Mouse (Mus musculus): ENCODE measurements at regions not wholly inside any gene's neighbourhood (a gene's known extent, or its start where the extent isn't known, plus 50 kb on each side); places are given as distances from the start of the nearest gene placed in this dataset.

DNA sequence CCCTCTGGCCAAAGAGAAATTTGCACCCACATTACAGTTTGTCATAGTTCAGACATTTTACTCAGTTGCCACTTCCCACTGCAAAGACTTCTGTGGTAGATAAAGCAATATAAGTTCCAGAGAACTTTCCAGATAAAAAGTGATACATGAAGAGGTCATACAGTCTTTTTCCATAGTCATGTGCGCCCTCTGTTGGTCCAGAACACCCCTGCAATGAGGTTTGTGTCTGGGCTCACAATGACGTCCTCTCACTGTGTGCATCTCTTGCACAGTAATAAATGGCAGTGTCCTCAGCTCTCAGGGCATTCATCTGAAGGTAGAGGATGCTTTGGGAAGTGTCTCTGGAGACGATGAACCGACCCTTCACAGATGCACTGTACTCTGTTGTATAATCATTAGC is 352.4 kb downstream of the Adam6a start:
- TF ChIP-seq CTCF (IDR thresholded peaks at IDR 0.05; ENCODE audit: low read depth) (0 out of 2 replicates have a peak, but pooled peaks have one; percentile 17), EP300 (optimal IDR thresholded peaks at IDR 0.05) (no peak)

All from stomach, postnatal 0 days (tissue).